Mouse (Mus musculus) midbrain, embryonic 14.5 days (tissue): ENCODE measurements around the gene Dnajc6. TPM values are rescaled to one million over a fixed set of nuclear protein-coding genes. Genes with fewer than 3 reads are reported as not detected.
A peak's percentile ranks its signal among the peaks of the same experiment; 100 is the strongest.

Experiments used
- ATAC-seq: fragments of 200-750 bp; cut with Nextera tagmentation; 2 replicates; pipeline ENCODE4 v1.8.0; 2017; ENCODE audit warnings: moderate number of reproducible peaks, moderate library complexity; ENCODE audit not compliant: low FRiP score, low TSS enrichment
- DNase-seq: peaks from one replicate; pipeline ENCODE4 v3.0.0-alpha.2; 2015
- H3K27ac ChIP-seq: fragments of 300-500 bp; sonication (generic); replicated peaks from 2 replicates; pipeline ENCODE4 v1.5.1; 2014; ENCODE audit warnings: mild to moderate bottlenecking, low read depth, low read length, moderate library complexity
- H3K27me3 ChIP-seq: fragments of 300-500 bp; sonication (generic); 2 replicates; pipeline ENCODE4 v1.6.1; 2014; ENCODE audit warnings: low read length, control low read depth, mixed read lengths; ENCODE audit not compliant: control insufficient read depth, insufficient read depth
- H3K36me3 ChIP-seq: fragments of 300-500 bp; sonication (generic); 2 replicates; pipeline ENCODE4 v1.6.1; 2014; ENCODE audit warnings: low read length, control low read depth; ENCODE audit not compliant: control insufficient read depth, insufficient read depth
- H3K4me1 ChIP-seq: fragments of 300-500 bp; sonication (generic); 2 replicates; pipeline ENCODE4 v1.6.1; 2014; ENCODE audit warnings: mild to moderate bottlenecking, antibody characterized with exemption, low read length, control low read depth; ENCODE audit not compliant: control insufficient read depth, insufficient read depth
- H3K4me2 ChIP-seq: fragments of 300-500 bp; sonication (generic); 2 replicates; pipeline ENCODE4 v1.6.1; 2014; ENCODE audit warnings: mild to moderate bottlenecking, low read length, moderate library complexity
- H3K4me3 ChIP-seq: fragments of 300-500 bp; sonication (generic); replicated peaks from 2 replicates; pipeline ENCODE4 v1.5.1; 2014; ENCODE audit warnings: low read depth, low read length
- H3K9ac ChIP-seq: fragments of 300-500 bp; sonication (generic); replicated peaks from 2 replicates; pipeline ENCODE4 v1.6.1; 2014; ENCODE audit warnings: mild to moderate bottlenecking, low read length, moderate library complexity
- H3K9me3 ChIP-seq: fragments of 300-500 bp; sonication (generic); 2 replicates; pipeline ENCODE4 v1.6.1; 2016; ENCODE audit warnings: low read length, control low read depth, mixed read lengths; ENCODE audit not compliant: control insufficient read depth
- WGBS: fragments of 180-500 bp; shearing (Covaris S2); extraction: QIAGEN DNeasy Blood & Tissue Kit; methylation state at CpG from one replicate; pipeline ENCODE4 v1.1.7; 2014; 5-methylcytosine and 5-hydroxymethylcytosine counted together
- polyA plus RNA-seq: library from polyadenylated mRNA; unstranded; fragments of >200 nt; fragmentation: Nextera tagmentation; extraction: Ambion mirVana; gene quantifications from 2 replicates; pipeline ENCODE4 v1.2.1, GENCODE M21; 2014

The Dnajc6 gene
- polyA plus RNA-seq = 49.3 and 55.0 TPM in 2 replicates

GRCm38 (mm10) chr4:101496534-101497237 lies at the start of gene Dnajc6:
Dnajc6 (plus strand) TSS chr4:101496648.
- peaks cover 28% of the 10 kb centered on the region for H3K27me3 ChIP-seq
- peak within 1 kb of the TSS; percentile 64 for H3K4me3 ChIP-seq
- DNase-seq (peak; percentile 76), ATAC-seq (peak; percentile 73)
- no peaks in the 10 kb centered on the region for H3K4me1 ChIP-seq
- H3K27ac ChIP-seq = no peak within 1 kb of the TSS
- peak within 1 kb of the TSS; percentile 66 for H3K9ac ChIP-seq
- H3K9me3 ChIP-seq = no peaks in the 10 kb centered on the region
- no peaks in the 10 kb centered on the region for H3K36me3 ChIP-seq
- WGBS = 1% methylated on average over 51 of the region's 57 CpGs
- peak within 1 kb of the TSS; percentile 97 for H3K4me2 ChIP-seq

GRCm38 (mm10) chr4:101448701-101449100 lies 47.7 kb upstream of the Dnajc6 start:
- H3K9me3 ChIP-seq = no peaks in the 10 kb centered on the region
- ATAC-seq (no peak), DNase-seq (no peak)
- H3K4me1 ChIP-seq = no peaks in the 10 kb centered on the region
- no peak overlapping the region for H3K9ac ChIP-seq
- H3K27ac ChIP-seq = no peak overlapping the region
- no peak overlapping the region for H3K4me3 ChIP-seq
- H3K36me3 ChIP-seq = no peaks in the 10 kb centered on the region
- no peak overlapping the region for H3K4me2 ChIP-seq
- 92% methylated on average over 8 of the region's 8 CpGs for WGBS
- H3K27me3 ChIP-seq = no peaks in the 10 kb centered on the region

GRCm38 (mm10) chr4:101449344-101449743 lies 47.1 kb upstream of the Dnajc6 start:
- H3K36me3 ChIP-seq = no peaks in the 10 kb centered on the region
- no peaks in the 10 kb centered on the region for H3K27me3 ChIP-seq
- DNase-seq (no peak), ATAC-seq (no peak)
- no peak overlapping the region for H3K9ac ChIP-seq
- no peak overlapping the region for H3K4me2 ChIP-seq
- no peaks in the 10 kb centered on the region for H3K9me3 ChIP-seq
- no peak overlapping the region for H3K27ac ChIP-seq
- 93% methylated on average over 7 of the region's 7 CpGs for WGBS
- no peak overlapping the region for H3K4me3 ChIP-seq
- no peaks in the 10 kb centered on the region for H3K4me1 ChIP-seq

GRCm38 (mm10) chr4:101450150-101450780 lies 46.2 kb upstream of the Dnajc6 start:
- Histone ChIP-seq H3K9me3 (no peaks in the 10 kb centered on the region), H3K27me3 (no peaks in the 10 kb centered on the region), H3K4me1 (no peaks in the 10 kb centered on the region), H3K4me2 (no peak overlapping the region), H3K27ac (no peak overlapping the region), H3K36me3 (no peaks in the 10 kb centered on the region), H3K9ac (no peak overlapping the region), H3K4me3 (no peak overlapping the region)
- 93% methylated on average over 20 of the region's 20 CpGs for WGBS
- no peak for DNase-seq
- ATAC-seq = no peak

GRCm38 (mm10) chr4:101451089-101451488 lies 45.4 kb upstream of the Dnajc6 start:
- H3K4me1 ChIP-seq = no peaks in the 10 kb centered on the region
- no peaks in the 10 kb centered on the region for H3K36me3 ChIP-seq
- H3K9ac ChIP-seq = no peak overlapping the region
- WGBS = 87% methylated on average over 4 of the region's 4 CpGs
- no peak for ATAC-seq
- H3K4me2 ChIP-seq = no peak overlapping the region
- no peak overlapping the region for H3K4me3 ChIP-seq
- H3K9me3 ChIP-seq = no peaks in the 10 kb centered on the region
- no peak overlapping the region for H3K27ac ChIP-seq
- H3K27me3 ChIP-seq = no peaks in the 10 kb centered on the region
- no peak for DNase-seq

GRCm38 (mm10) chr4:101452829-101453228 lies 43.6 kb upstream of the Dnajc6 start:
- 94% methylated on average over 9 of the region's 9 CpGs for WGBS
- H3K36me3 ChIP-seq = no peaks in the 10 kb centered on the region
- no peak overlapping the region for H3K9ac ChIP-seq
- DNase-seq (no peak), ATAC-seq (no peak)
- H3K27ac ChIP-seq = no peak overlapping the region
- no peaks in the 10 kb centered on the region for H3K9me3 ChIP-seq
- H3K27me3 ChIP-seq = no peaks in the 10 kb centered on the region
- no peak overlapping the region for H3K4me2 ChIP-seq
- H3K4me3 ChIP-seq = no peak overlapping the region
- no peaks in the 10 kb centered on the region for H3K4me1 ChIP-seq

GRCm38 (mm10) chr4:101457176-101457575 lies 39.3 kb upstream of the Dnajc6 start:
- H3K27me3 ChIP-seq = no peaks in the 10 kb centered on the region
- H3K9me3 ChIP-seq = no peaks in the 10 kb centered on the region
- no peak overlapping the region for H3K4me2 ChIP-seq
- no peak overlapping the region for H3K9ac ChIP-seq
- DNase-seq (no peak), ATAC-seq (no peak)
- no peaks in the 10 kb centered on the region for H3K4me1 ChIP-seq
- H3K4me3 ChIP-seq = no peak overlapping the region
- 95% methylated on average over 8 of the region's 8 CpGs for WGBS
- no peaks in the 10 kb centered on the region for H3K36me3 ChIP-seq
- H3K27ac ChIP-seq = no peak overlapping the region

GRCm38 (mm10) chr4:101458341-101458740 lies 38.1 kb upstream of the Dnajc6 start:
- Histone ChIP-seq H3K4me3 (no peak overlapping the region), H3K27me3 (no peaks in the 10 kb centered on the region), H3K4me1 (no peaks in the 10 kb centered on the region), H3K36me3 (no peaks in the 10 kb centered on the region), H3K9me3 (no peaks in the 10 kb centered on the region), H3K27ac (no peak overlapping the region), H3K4me2 (no peak overlapping the region), H3K9ac (no peak overlapping the region)
- 50% methylated on average over 2 of the region's 2 CpGs for WGBS
- no peak for ATAC-seq
- DNase-seq = peak; percentile 79

GRCm38 (mm10) chr4:101459358-101459757 lies 37.1 kb upstream of the Dnajc6 start:
- H3K4me3 ChIP-seq = no peak overlapping the region
- H3K4me1 ChIP-seq = no peaks in the 10 kb centered on the region
- H3K9me3 ChIP-seq = no peaks in the 10 kb centered on the region
- H3K27ac ChIP-seq = no peak overlapping the region
- H3K9ac ChIP-seq = no peak overlapping the region
- 91% methylated on average over 4 of the region's 4 CpGs for WGBS
- H3K4me2 ChIP-seq = no peak overlapping the region
- DNase-seq (no peak), ATAC-seq (no peak)
- H3K27me3 ChIP-seq = no peaks in the 10 kb centered on the region
- H3K36me3 ChIP-seq = no peaks in the 10 kb centered on the region
